Mouse (Mus musculus) frontal cortex, adult (tissue): Measurements from ENCODE around the gene Nxf1.

Source experiments
- ATAC-seq: cut with Nextera tagmentation; 2 replicates; pipeline ENCODE4 v1.9.2; 2017; ENCODE audit warnings: mild to moderate bottlenecking, moderate library complexity, mixed read lengths; ENCODE audit not compliant: low TSS enrichment

Nxf1 gene

GRCm38 (mm10) chr19:8819596-8820423 lies 62.9 kb downstream of the Nxf1 start, which contains the start of gene Hnrnpul2:
Hnrnpul2 (plus strand) TSS chr19:8820010.
- ATAC-seq = peak; percentile 88
